Mouse (Mus musculus): ENCODE measurements at regions not wholly inside any gene's neighbourhood (a gene's known extent, or its start where the extent isn't known, plus 50 kb on each side); places are given as distances from the start of the nearest gene placed in this dataset.
"Not testable (repeated sequence)": the region's sequence is repeated elsewhere in the genome, so short reads cannot be mapped to it uniquely, and the experiment has no call there.

GRCm38 (mm10) chr8:35157711-35158110, 607.9 kb upstream of the Gm19410 start:
- H3K27ac ChIP-seq = no peak overlapping the region
- no peaks in the 10 kb centered on the region for H3K27me3 ChIP-seq
- DNase-seq (no peak), ATAC-seq (ENCODE audit: low read depth) (no peak)
- H3K9me3 ChIP-seq (replicated peaks) = no peaks in the 10 kb centered on the region
- no peak overlapping the region for H3K9ac ChIP-seq
- no peak overlapping the region for H3K4me3 ChIP-seq (replicated peaks)
- WGBS (ENCODE audit: insufficient replicate concordance) = 70% methylated on average over 6 of the region's 6 CpGs
- H3K4me2 ChIP-seq = no peak overlapping the region
- H3K4me1 ChIP-seq (replicated peaks) = no peaks in the 10 kb centered on the region
- no peaks in the 10 kb centered on the region for H3K36me3 ChIP-seq

GRCm38 (mm10) chr8:35159329-35159728, 606.3 kb upstream of the Gm19410 start:
- WGBS (ENCODE audit: insufficient replicate concordance) = 19% methylated on average over 12 of the region's 12 CpGs
- ATAC-seq (ENCODE audit: low read depth) = no peak
- H3K9ac ChIP-seq = no peak overlapping the region

GRCm38 (mm10) chr8:35160230-35160629, 605.4 kb upstream of the Gm19410 start:
- DNase-seq (no peak), ATAC-seq (ENCODE audit: low read depth) (no peak)
- Histone ChIP-seq H3K27me3 (no peaks in the 10 kb centered on the region), H3K9me3 (replicated peaks) (no peaks in the 10 kb centered on the region), H3K36me3 (no peaks in the 10 kb centered on the region), H3K27ac (no peak overlapping the region), H3K4me1 (replicated peaks) (no peaks in the 10 kb centered on the region), H3K9ac (no peak overlapping the region), H3K4me2 (no peak overlapping the region), H3K4me3 (replicated peaks) (no peak overlapping the region)
- 75% methylated on average over 12 of the region's 12 CpGs for WGBS (ENCODE audit: insufficient replicate concordance)

More at GRCm38 (mm10) chr8:35159329-35159728, 606.3 kb upstream of the Gm19410 start:
- DNase-seq = no peak
- Histone ChIP-seq H3K4me2 (no peak overlapping the region), H3K4me1 (replicated peaks) (no peaks in the 10 kb centered on the region), H3K27ac (no peak overlapping the region), H3K36me3 (no peaks in the 10 kb centered on the region), H3K27me3 (no peaks in the 10 kb centered on the region), H3K9me3 (replicated peaks) (no peaks in the 10 kb centered on the region), H3K4me3 (replicated peaks) (no peak overlapping the region)

- ATAC-seq (ENCODE audit: low read depth); H3K9ac ChIP-seq; H3K4me1 ChIP-seq (replicated peaks); H3K36me3 ChIP-seq; H3K4me2 ChIP-seq; H3K4me3 ChIP-seq (replicated peaks); H3K27ac ChIP-seq; H3K27me3 ChIP-seq; H3K9me3 ChIP-seq (replicated peaks); DNase-seq: not testable (repeated sequence)
- 49% methylated on average over 4 of the region's 4 CpGs for WGBS (ENCODE audit: insufficient replicate concordance)
These were observed 603.4 kb upstream of the Gm19410 start for GRCm38 (mm10) chr8:35162166-35162565.

GRCm38 (mm10) chr8:35166611-35167010, 599.0 kb upstream of the Gm19410 start:
- no peak for ATAC-seq (ENCODE audit: low read depth)
- no peak overlapping the region for H3K9ac ChIP-seq
- no peak overlapping the region for H3K4me2 ChIP-seq
- no peaks in the 10 kb centered on the region for H3K36me3 ChIP-seq
- DNase-seq = no peak
- H3K4me1 ChIP-seq (replicated peaks) = no peaks in the 10 kb centered on the region
- no peak overlapping the region for H3K27ac ChIP-seq
- H3K4me3 ChIP-seq (replicated peaks) = no peak overlapping the region
- WGBS (ENCODE audit: insufficient replicate concordance) = 77% methylated on average over 6 of the region's 6 CpGs
- no peaks in the 10 kb centered on the region for H3K27me3 ChIP-seq
- no peaks in the 10 kb centered on the region for H3K9me3 ChIP-seq (replicated peaks)

GRCm38 (mm10) chr8:35171536-35172310, 593.9 kb upstream of the Gm19410 start:
- DNase-seq = no peak
- no peaks in the 10 kb centered on the region for H3K4me1 ChIP-seq (replicated peaks)
- H3K36me3 ChIP-seq = no peaks in the 10 kb centered on the region
- H3K27ac ChIP-seq = no peak overlapping the region
- H3K4me3 ChIP-seq (replicated peaks) = no peak overlapping the region
- H3K9ac ChIP-seq = no peak overlapping the region
- WGBS (ENCODE audit: insufficient replicate concordance) = 70% methylated on average over 13 of the region's 13 CpGs
- no peaks in the 10 kb centered on the region for H3K9me3 ChIP-seq (replicated peaks)
- H3K27me3 ChIP-seq = no peaks in the 10 kb centered on the region
- H3K4me2 ChIP-seq = no peak overlapping the region
- ATAC-seq (ENCODE audit: low read depth) = no peak

- ATAC-seq (ENCODE audit: low read depth) (no peak), DNase-seq (no peak)
- H3K36me3 ChIP-seq = no peaks in the 10 kb centered on the region
- WGBS (ENCODE audit: insufficient replicate concordance) = 53% methylated on average over 5 of the region's 5 CpGs
- H3K27ac ChIP-seq = no peak overlapping the region
- H3K4me1 ChIP-seq (replicated peaks) = no peaks in the 10 kb centered on the region
- no peak overlapping the region for H3K4me3 ChIP-seq (replicated peaks)
- no peaks in the 10 kb centered on the region for H3K9me3 ChIP-seq (replicated peaks)
- no peak overlapping the region for H3K9ac ChIP-seq
- no peaks in the 10 kb centered on the region for H3K27me3 ChIP-seq
- no peak overlapping the region for H3K4me2 ChIP-seq
These were observed 588.3 kb upstream of the Gm19410 start for GRCm38 (mm10) chr8:35177314-35177713.

GRCm38 (mm10) chr8:35180075-35180474, 585.5 kb upstream of the Gm19410 start:
- Histone ChIP-seq H3K4me3 (replicated peaks) (no peak overlapping the region), H3K4me1 (replicated peaks) (no peaks in the 10 kb centered on the region), H3K9me3 (replicated peaks) (no peaks in the 10 kb centered on the region), H3K36me3 (no peaks in the 10 kb centered on the region), H3K9ac (no peak overlapping the region), H3K4me2 (no peak overlapping the region), H3K27me3 (no peaks in the 10 kb centered on the region), H3K27ac (no peak overlapping the region)
- no peak for ATAC-seq (ENCODE audit: low read depth)
- 56% methylated on average over 3 of the region's 3 CpGs for WGBS (ENCODE audit: insufficient replicate concordance)
- DNase-seq = no peak

GRCm38 (mm10) chr8:35182141-35182540, 583.4 kb upstream of the Gm19410 start:
- WGBS (ENCODE audit: insufficient replicate concordance) = 70% methylated on average over 4 of the region's 4 CpGs
- Histone ChIP-seq H3K4me2 (no peak overlapping the region), H3K36me3 (no peaks in the 10 kb centered on the region), H3K9ac (no peak overlapping the region), H3K27me3 (no peaks in the 10 kb centered on the region), H3K9me3 (replicated peaks) (no peaks in the 10 kb centered on the region), H3K4me1 (replicated peaks) (no peaks in the 10 kb centered on the region), H3K27ac (no peak overlapping the region), H3K4me3 (replicated peaks) (no peak overlapping the region)
- DNase-seq = no peak
- no peak for ATAC-seq (ENCODE audit: low read depth)

- Histone ChIP-seq H3K9me3 (replicated peaks) (no peaks in the 10 kb centered on the region), H3K9ac (no peak overlapping the region), H3K27ac (no peak overlapping the region), H3K4me2 (no peak overlapping the region), H3K4me1 (replicated peaks) (no peaks in the 10 kb centered on the region), H3K4me3 (replicated peaks) (no peak overlapping the region), H3K27me3 (no peaks in the 10 kb centered on the region), H3K36me3 (no peaks in the 10 kb centered on the region)
- ATAC-seq (ENCODE audit: low read depth) (no peak), DNase-seq (no peak)
- 75% methylated on average over 14 of the region's 14 CpGs for WGBS (ENCODE audit: insufficient replicate concordance)
These were observed 582.2 kb upstream of the Gm19410 start for GRCm38 (mm10) chr8:35183423-35183822.

- WGBS (ENCODE audit: insufficient replicate concordance) = 28% methylated on average over 10 of the region's 10 CpGs
- no peaks in the 10 kb centered on the region for H3K9me3 ChIP-seq (replicated peaks)
- ATAC-seq (ENCODE audit: low read depth) (no peak), DNase-seq (no peak)
- no peak overlapping the region for H3K27ac ChIP-seq
- H3K4me3 ChIP-seq (replicated peaks) = no peak overlapping the region
- H3K9ac ChIP-seq = no peak overlapping the region
- no peaks in the 10 kb centered on the region for H3K36me3 ChIP-seq
- H3K4me1 ChIP-seq (replicated peaks) = no peaks in the 10 kb centered on the region
- no peak overlapping the region for H3K4me2 ChIP-seq
- no peaks in the 10 kb centered on the region for H3K27me3 ChIP-seq
These were observed 580.4 kb upstream of the Gm19410 start for GRCm38 (mm10) chr8:35185165-35185564.

- H3K9ac ChIP-seq = no peak overlapping the region
- no peak overlapping the region for H3K4me2 ChIP-seq
- no peak overlapping the region for H3K4me3 ChIP-seq (replicated peaks)
- H3K27me3 ChIP-seq = no peaks in the 10 kb centered on the region
- ATAC-seq (ENCODE audit: low read depth) (no peak), DNase-seq (no peak)
- no peaks in the 10 kb centered on the region for H3K36me3 ChIP-seq
- WGBS (ENCODE audit: insufficient replicate concordance) = 77% methylated on average over 8 of the region's 8 CpGs
- no peaks in the 10 kb centered on the region for H3K9me3 ChIP-seq (replicated peaks)
- H3K4me1 ChIP-seq (replicated peaks) = no peaks in the 10 kb centered on the region
- no peak overlapping the region for H3K27ac ChIP-seq
These were observed 577.1 kb upstream of the Gm19410 start for GRCm38 (mm10) chr8:35188531-35188930.

All from liver, embryonic 13.5 days (tissue).